Mouse (Mus musculus) forebrain, postnatal 0 days (tissue): ENCODE data around the gene Ano6. TPM values are rescaled to one million over a fixed set of nuclear protein-coding genes. Genes with fewer than 3 reads are reported as not detected.

Experiments
- ATAC-seq: fragments of 200-750 bp; cut with Nextera tagmentation; 2 replicates; pipeline ENCODE4 v1.8.0; 2017; ENCODE audit warnings: mild to moderate bottlenecking, moderate library complexity
- DNase-seq: peaks from one replicate; pipeline ENCODE4 v3.0.0-alpha.2; 2015
- H3K27ac ChIP-seq: fragments of 300-500 bp; sonication (generic); 2 replicates; pipeline ENCODE4 v1.5.1; 2014; ENCODE audit warnings: low read depth, mild to moderate bottlenecking, antibody characterized with exemption, low read length, moderate library complexity, mixed read lengths
- H3K27me3 ChIP-seq: fragments of 300-500 bp; sonication (generic); 2 replicates; pipeline ENCODE4 v1.6.1; 2014; ENCODE audit warnings: mild to moderate bottlenecking, low read length, mixed read lengths; ENCODE audit not compliant: insufficient read depth
- H3K36me3 ChIP-seq: fragments of 300-500 bp; sonication (generic); 2 replicates; pipeline ENCODE4 v1.6.1; 2014; ENCODE audit warnings: mild to moderate bottlenecking, moderate library complexity; ENCODE audit not compliant: insufficient read depth
- H3K4me1 ChIP-seq: fragments of 300-500 bp; sonication (generic); 2 replicates; pipeline ENCODE4 v1.6.1; 2014; ENCODE audit warnings: antibody characterized with exemption; ENCODE audit not compliant: insufficient read depth
- H3K4me2 ChIP-seq: fragments of 300-500 bp; sonication (generic); 2 replicates; pipeline ENCODE4 v1.6.1; 2014; ENCODE audit warnings: low read depth, mild to moderate bottlenecking, moderate library complexity
- H3K4me3 ChIP-seq: fragments of 300-500 bp; sonication (generic); 2 replicates; pipeline ENCODE4 v1.5.1; 2014; ENCODE audit warnings: low read depth, low read length, mixed read lengths
- H3K9ac ChIP-seq: fragments of 300-500 bp; sonication (generic); 2 replicates; pipeline ENCODE4 v1.6.1; 2014; ENCODE audit warnings: mild to moderate bottlenecking
- H3K9me3 ChIP-seq: fragments of 300-500 bp; sonication (generic); 2 replicates; pipeline ENCODE4 v1.6.1; 2016; ENCODE audit warnings: low read length
- CTCF ChIP-seq: sonication (generic); IDR thresholded peaks from 2 replicates; pipeline ENCODE4 v1.5.1; 2016; ENCODE audit warnings: antibody characterized with exemption, control low read depth, low read depth
- WGBS: fragments of 180-500 bp; shearing (Covaris S2); extraction: QIAGEN DNeasy Blood & Tissue Kit; methylation state at CpG from one replicate; pipeline ENCODE4 v1.1.7; 2014; 5-methylcytosine and 5-hydroxymethylcytosine counted together
- polyA plus RNA-seq: library from polyadenylated mRNA; unstranded; fragments of >200 nt; fragmentation: Nextera tagmentation; extraction: Ambion mirVana; gene quantifications from 2 replicates; pipeline ENCODE4 v1.2.1, GENCODE M21; 2015
- total RNA-seq: library from RNA; depleted of rRNA; stranded (reverse); fragments of >200 nt; gene quantifications from 2 replicates; pipeline ENCODE4 v1.2.3, GENCODE M21; 2014

Ano6 gene
- total and polyA plus RNA-seq, 2 experiments from 2014 or later = 17.2 to 32.6 TPM

DNA sequence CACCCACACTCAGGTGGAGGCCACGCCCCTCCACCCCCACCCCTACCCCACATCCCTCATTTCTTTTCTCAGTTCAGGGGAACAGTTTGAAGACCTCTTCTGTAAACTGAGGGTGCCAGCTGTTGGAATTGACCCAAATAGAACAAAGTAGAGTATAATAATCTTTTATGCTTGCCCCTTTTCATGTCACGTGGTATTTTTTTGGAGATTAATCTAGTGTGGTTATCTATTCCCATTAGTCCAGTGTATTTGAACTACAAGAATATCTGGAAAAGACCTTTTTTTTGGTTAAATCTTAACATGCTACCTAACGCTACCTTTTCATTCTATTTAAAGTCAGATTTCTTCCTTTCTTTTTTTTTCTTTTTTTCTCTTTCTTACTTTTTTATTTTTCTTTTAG, 12.8 kb downstream of the Ano6 start:
- no peak overlapping the region for H3K9ac ChIP-seq
- no peaks in the 10 kb centered on the region for H3K9me3 ChIP-seq
- no peak for ATAC-seq
- no peak overlapping the region for H3K4me3 ChIP-seq
- no peak overlapping the region for H3K27ac ChIP-seq
- peaks cover 12% of the 10 kb centered on the region; the same call in 1 of the 2 replicates for H3K4me1 ChIP-seq
- DNase-seq = no peak
- H3K36me3 ChIP-seq = no peaks in the 10 kb centered on the region
- no peaks in the 10 kb centered on the region for H3K27me3 ChIP-seq
- WGBS = 69% methylated on average over 3 of the region's 3 CpGs
- no peak for TF ChIP-seq CTCF
- H3K4me2 ChIP-seq = no peak overlapping the region

DNA sequence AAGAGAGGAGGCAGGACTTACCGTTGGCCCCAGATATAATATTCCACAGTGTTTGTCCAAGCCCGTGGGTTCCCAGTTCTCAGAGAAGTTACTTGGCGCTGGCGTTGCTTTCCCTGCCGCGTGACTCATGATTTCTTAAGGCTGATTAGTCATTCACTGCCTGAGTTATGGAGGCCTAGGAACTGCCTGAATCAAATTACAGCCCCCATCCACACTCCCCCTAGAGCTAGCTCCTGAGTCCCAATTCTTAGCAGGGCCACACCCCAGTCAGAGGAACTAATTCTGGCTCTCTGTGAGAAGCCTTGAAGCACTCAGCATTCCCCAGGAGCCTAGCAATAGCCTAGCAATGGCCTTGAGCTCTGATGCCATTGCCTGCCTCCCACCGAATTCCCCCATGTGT, 13.6 kb downstream of the Ano6 start:
- WGBS = 47% methylated on average over 7 of the region's 7 CpGs
- no peak overlapping the region for H3K4me3 ChIP-seq
- H3K27ac ChIP-seq = no peak overlapping the region
- H3K36me3 ChIP-seq = no peaks in the 10 kb centered on the region
- H3K9me3 ChIP-seq = no peaks in the 10 kb centered on the region
- no peaks in the 10 kb centered on the region for H3K27me3 ChIP-seq
- DNase-seq (peak; percentile 20), ATAC-seq (peak; percentile 16; the same call in 1 of the 2 replicates)
- TF ChIP-seq CTCF = no peak
- H3K4me2 ChIP-seq = no peak overlapping the region
- peaks cover 12% of the 10 kb centered on the region; the same call in 1 of the 2 replicates for H3K4me1 ChIP-seq
- H3K9ac ChIP-seq = no peak overlapping the region

DNA sequence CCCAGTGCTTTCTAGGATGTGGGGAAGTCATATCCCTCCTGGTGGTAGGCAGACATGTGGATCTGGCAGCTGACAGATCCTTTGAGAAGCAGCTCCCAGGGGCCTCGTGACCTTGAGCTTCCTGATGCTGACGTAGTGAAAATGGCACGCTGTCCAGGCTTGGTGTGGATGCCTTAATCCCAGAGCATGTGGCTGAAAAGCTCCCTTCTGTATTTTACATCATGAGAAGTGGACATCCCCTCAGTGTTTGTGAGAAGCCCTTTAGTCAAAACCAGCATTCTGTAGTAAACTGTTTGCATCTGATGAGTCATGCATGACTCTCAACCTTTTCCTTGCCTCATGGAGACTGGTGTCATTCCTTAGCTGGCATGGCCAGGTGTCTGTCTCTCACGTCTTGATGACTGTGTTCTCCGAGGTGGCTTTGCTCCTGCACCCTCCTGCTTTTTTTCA, 14.4 kb downstream of the Ano6 start:
- no peaks in the 10 kb centered on the region for H3K27me3 ChIP-seq
- whole genome bisulfite sequencing = 78% methylated on average over 5 of the region's 5 CpGs
- no peak for TF ChIP-seq CTCF
- no peak overlapping the region for H3K4me2 ChIP-seq
- DNase-seq (no peak), ATAC-seq (no peak)
- no peak overlapping the region for H3K4me3 ChIP-seq
- no peaks in the 10 kb centered on the region for H3K9me3 ChIP-seq
- no peak overlapping the region for H3K9ac ChIP-seq
- peaks cover 12% of the 10 kb centered on the region; the same call in 1 of the 2 replicates for H3K4me1 ChIP-seq
- no peaks in the 10 kb centered on the region for H3K36me3 ChIP-seq
- no peak overlapping the region for H3K27ac ChIP-seq

DNA sequence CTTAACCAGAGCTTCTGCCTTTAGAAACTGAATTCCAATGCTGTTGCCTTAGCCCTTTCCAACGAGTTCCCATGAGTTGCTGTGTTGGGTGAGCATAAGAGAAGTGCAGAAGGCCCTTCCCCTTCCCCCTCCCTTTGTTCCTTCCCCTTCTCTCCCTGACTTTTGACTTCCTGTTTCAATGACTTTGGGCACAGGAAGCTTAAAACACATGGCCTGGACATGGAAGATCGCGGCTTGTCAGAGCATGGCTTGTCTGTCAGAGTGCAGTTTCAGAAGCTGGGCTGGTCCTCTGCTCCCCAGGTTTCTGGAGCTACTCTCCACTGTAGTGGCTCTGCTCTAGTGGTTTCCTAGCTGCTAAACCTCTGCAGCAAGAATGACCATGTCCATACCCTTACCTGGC, 17.3 kb downstream of the Ano6 start:
- H3K9ac ChIP-seq = no peak overlapping the region
- no peak for TF ChIP-seq CTCF
- DNase-seq (no peak), ATAC-seq (no peak)
- H3K27ac ChIP-seq = no peak overlapping the region
- H3K4me2 ChIP-seq = no peak overlapping the region
- H3K27me3 ChIP-seq = no peaks in the 10 kb centered on the region
- H3K9me3 ChIP-seq = no peaks in the 10 kb centered on the region
- 0 out of 2 replicates have a peak, but pooled peaks cover under 1% of the 10 kb centered on the region for H3K4me1 ChIP-seq
- 69% methylated on average over 3 of the region's 3 CpGs for WGBS
- H3K36me3 ChIP-seq = no peaks in the 10 kb centered on the region
- no peak overlapping the region for H3K4me3 ChIP-seq

DNA sequence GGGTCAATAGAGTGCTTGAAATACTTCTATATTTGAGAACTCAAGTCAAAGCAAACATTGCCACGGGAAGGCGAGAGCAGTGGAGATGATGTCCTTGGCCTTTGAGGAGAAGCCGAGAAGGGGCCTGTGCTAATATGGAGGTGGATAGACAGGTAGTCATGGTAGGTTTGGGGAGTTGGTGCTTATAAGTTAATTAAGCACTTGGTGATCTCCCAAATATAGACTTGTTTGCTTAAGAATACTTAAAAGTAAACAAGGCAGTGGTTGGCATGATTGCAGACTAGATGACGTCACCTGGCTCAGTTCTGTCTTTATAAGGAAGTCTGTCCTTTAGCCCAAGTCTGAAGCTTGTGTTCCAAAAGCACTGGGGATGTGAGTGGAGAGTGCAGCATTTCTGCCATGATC, 19.7 kb downstream of the Ano6 start:
- Histone ChIP-seq H3K4me1 (no peaks in the 10 kb centered on the region), H3K36me3 (no peaks in the 10 kb centered on the region), H3K9me3 (no peaks in the 10 kb centered on the region), H3K4me2 (no peak overlapping the region), H3K27ac (no peak overlapping the region), H3K4me3 (no peak overlapping the region), H3K27me3 (no peaks in the 10 kb centered on the region), H3K9ac (no peak overlapping the region)
- DNase-seq (no peak), ATAC-seq (no peak)
- no peak for TF ChIP-seq CTCF
- 95% methylated on average over 4 of the region's 4 CpGs for WGBS

DNA sequence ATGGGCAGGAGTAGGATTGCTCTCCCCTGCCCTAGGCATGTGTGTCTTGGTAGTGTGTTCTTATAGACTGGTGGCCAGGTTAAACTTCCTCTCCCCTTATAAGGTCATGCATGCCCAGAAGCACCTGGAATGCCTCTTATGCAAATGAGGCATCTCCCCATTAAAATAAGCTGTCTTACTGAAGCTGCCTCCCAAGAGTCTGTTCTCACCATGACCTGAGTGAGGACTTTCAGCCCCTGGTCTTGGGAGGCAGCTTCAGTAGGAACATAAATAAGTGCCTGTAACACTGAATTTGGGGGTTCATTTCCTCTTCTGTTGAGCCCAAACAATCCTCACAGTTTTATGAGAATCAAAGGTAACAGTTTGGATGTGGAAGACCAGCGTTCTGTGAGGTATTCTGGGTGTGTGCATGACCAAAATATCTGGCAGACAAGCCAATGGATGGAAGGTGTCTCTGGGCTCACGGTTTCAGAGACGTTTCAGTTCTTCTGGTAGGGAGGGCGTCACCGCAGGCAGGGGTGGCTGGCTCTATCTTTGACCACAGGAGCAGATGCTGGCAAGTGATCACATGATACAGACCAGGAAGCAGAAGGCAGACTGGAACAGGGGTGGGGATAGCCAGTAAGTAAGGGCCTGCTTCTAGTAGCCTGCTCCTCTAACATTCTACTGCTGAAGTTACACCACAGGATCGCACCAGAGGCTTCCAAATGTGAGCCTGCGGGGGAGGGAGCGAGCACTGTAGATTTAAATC, 22.4 kb downstream of the Ano6 start:
- Histone ChIP-seq H3K27me3 (no peaks in the 10 kb centered on the region), H3K9me3 (no peaks in the 10 kb centered on the region), H3K4me3 (no peak overlapping the region), H3K9ac (no peak overlapping the region), H3K4me1 (peaks cover 6% of the 10 kb centered on the region; the same call in 1 of the 2 replicates), H3K27ac (no peak overlapping the region), H3K36me3 (no peaks in the 10 kb centered on the region), H3K4me2 (no peak overlapping the region)
- WGBS = 97% methylated on average over 8 of the region's 8 CpGs
- ATAC-seq (no peak), DNase-seq (no peak)
- no peak for TF ChIP-seq CTCF

DNA sequence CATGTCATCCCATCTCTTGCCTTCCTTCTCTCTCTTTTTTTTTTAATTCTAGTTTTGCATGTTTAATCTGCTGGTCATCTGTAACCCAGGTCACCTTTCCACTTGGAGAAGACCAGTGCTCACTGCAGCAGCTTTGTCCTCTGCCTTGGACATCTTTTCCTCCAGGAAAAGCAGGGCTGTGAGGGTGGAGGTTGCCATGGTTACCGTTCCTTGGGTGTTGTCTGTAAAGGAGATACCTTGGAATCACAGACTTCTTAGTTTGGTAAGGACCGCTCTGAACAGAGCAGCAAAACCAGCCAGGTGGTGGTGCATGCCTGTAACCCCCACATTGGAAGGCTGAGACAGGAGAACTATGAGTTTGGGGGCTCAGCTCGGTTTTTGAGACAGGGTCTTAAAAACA, 26.9 kb downstream of the Ano6 start:
- H3K4me3 ChIP-seq = no peak overlapping the region
- H3K27me3 ChIP-seq = no peaks in the 10 kb centered on the region
- no peak overlapping the region for H3K4me2 ChIP-seq
- no peaks in the 10 kb centered on the region for H3K9me3 ChIP-seq
- H3K9ac ChIP-seq = no peak overlapping the region
- H3K36me3 ChIP-seq = no peaks in the 10 kb centered on the region
- peaks cover 6% of the 10 kb centered on the region; the same call in 1 of the 2 replicates for H3K4me1 ChIP-seq
- ATAC-seq (no peak), DNase-seq (peak; percentile 34)
- no peak for TF ChIP-seq CTCF
- WGBS = 82% methylated on average over 3 of the region's 3 CpGs
- no peak overlapping the region for H3K27ac ChIP-seq
